Mouse (Mus musculus): ENCODE measurements around the gene Vav2. TPM values are rescaled to one million over a fixed set of nuclear protein-coding genes. Genes with fewer than 3 reads are reported as not detected.
A peak's percentile ranks its signal among the peaks of the same experiment; 100 is the strongest.

Vav2 gene
- total RNA-seq (2014; fragmentation: Nextera tagmentation) (6.3 and 14.9 TPM in 2 replicates), total RNA-seq (2017) (6.9 and 7.2 TPM in 2 replicates)

DNA sequence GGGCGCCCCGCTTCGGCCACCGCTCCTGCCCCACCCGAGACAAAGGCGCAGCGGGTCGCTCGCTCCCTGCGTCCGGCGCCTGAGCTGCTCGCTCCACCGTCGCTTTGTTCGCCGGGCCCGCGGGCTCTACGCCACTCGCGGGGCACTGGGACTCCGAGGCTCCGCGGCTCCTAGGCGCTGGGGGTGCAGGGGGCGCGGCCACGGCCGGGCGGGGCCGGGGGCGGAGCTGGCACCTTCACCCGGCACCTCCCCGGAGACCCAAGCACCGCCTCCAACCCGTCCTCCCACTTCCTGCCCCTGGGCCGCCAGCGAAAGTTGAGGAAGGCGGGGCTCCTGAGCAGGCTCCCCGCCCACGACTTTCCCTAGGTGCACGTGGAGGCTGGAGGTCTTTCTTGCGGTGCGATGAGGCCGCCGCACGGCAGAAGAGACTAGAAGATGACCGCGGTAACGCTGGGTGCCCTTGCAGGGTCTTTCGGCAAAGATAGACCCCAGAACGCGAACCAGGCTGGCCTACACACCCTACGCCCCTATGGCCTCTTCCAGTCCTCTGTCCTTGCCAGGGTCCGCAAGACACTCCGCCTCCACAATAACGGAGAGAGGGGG lies at the start of gene Vav2:
Vav2 (minus strand) TSS at position 179 of the 603 bp plus-strand sequence.
- peak; percentile 90 for ATAC-seq (replicated peaks; ENCODE audit: poor library complexity, severe bottlenecking)

- ATAC-seq (replicated peaks; ENCODE audit: poor library complexity, severe bottlenecking): peak; percentile 73
These were observed 48.9 kb upstream of the Vav2 start for GRCm38 (mm10) chr2:27475495-27476302.

DNA sequence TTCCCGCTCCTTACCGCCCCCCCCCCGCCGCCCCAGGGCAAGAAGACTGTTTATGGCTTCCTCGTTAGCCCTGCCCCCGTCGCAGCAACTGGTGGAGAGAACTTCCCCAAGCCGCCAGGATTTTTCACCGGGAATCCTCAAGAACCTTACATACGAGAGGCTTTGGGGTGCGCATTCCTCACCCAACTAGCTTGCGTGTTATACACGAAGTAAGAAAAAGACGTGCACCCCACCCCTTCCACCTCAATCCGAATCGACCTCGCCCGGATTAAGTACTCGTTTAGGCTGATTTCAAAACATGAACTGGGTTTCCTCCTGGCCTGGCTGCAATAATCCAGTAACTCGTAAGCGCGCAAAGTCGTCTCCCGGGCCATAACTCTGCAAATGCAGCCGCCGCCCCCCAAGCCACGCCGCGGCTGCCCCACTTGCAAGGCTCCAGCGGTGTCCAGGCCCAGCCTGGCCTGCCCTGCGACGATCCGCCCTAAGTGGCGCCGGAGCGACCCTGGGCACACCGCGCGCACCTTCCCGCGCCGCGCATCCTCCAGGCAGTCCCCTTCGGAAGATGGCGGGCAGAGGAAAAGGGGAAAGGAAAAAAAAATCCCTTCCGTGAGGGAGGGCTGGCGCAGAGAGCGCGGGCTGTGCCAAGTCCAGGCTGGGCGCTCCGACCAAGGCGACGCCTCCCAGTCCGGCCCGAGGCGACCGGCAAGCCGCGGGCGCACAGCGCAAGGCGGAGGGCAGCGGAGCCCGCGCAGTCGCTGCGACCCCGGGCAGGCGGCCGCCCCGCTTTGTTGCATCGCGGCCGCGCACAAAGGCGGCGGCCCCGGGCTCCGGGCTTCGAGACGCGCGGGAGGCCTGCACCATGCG lies 48.0 kb upstream of the Vav2 start:
- ATAC-seq (replicated peaks; ENCODE audit: poor library complexity, severe bottlenecking): peak; percentile 1; the same call in 1 of the 2 replicates

DNA sequence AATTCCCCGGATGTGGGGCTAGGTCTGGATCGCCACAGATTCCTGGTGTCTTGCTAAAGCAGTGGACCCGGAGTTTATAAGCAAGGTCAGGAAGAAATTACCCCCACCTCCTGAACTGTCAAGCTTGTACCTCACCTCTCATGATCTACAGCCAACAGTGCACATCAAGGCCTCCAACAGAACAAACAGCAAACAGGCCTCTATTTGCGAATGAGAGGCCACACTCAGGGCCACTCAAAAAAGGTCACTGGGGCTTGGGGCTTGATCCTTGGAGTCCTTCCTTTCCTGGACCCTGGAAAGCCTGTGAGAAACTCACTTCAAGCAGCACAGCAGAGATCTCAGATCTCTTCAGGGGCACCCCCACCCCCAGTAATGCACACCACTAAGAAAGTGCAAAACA lies 47.1 kb upstream of the Vav2 start:
- ATAC-seq (replicated peaks; ENCODE audit: poor library complexity, severe bottlenecking): no peak

GRCm38 (mm10) chr2:27473061-27473765 lies 46.4 kb upstream of the Vav2 start:
- ATAC-seq (replicated peaks; ENCODE audit: poor library complexity, severe bottlenecking): no peak

DNA sequence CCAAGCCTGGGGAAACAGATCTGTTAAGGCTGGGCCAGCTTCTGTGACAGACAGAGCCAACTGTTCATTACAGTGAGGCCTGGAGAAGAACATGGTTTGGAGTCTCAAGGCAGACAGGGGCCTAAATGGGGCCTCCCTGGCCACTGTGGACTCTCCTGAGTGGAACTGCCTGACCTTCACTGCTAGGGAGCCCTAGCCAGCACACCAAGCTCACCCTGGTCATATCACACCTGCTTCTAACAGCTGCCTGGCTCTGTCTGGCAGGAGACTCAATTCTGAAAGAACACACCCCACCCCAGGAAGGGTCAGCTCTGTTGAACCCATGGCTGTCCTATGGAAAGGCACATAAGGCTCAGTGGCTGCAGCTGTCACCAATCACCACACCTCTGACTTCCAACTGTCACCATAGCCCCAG lies 44.3 kb upstream of the Vav2 start:
- ATAC-seq (replicated peaks; ENCODE audit: poor library complexity, severe bottlenecking): no peak

DNA sequence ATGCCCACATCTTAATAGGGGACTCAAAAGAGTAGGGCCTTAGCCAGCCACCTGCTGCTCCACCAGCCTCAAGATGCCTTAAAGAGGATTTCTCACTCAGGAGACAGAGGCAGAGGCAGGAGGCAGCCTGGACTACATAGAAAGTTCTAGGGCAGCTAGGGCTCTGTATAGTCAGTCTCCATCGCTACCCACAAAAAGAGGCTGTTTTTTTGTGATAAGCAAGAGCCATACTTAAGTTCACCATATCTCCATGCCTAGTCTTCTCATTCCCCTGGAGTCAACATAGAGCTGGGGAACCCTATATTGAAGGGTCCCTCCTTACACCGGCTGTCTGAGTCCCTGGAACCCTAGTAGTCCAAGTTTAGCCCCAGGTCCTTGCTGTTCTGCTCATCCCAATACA lies 43.7 kb upstream of the Vav2 start:
- ATAC-seq (replicated peaks; ENCODE audit: poor library complexity, severe bottlenecking): no peak

- no peak for ATAC-seq (replicated peaks; ENCODE audit: poor library complexity, severe bottlenecking)
These were observed 43.1 kb upstream of the Vav2 start for GRCm38 (mm10) chr2:27469991-27470355.

- peak; percentile 54 for ATAC-seq (replicated peaks; ENCODE audit: poor library complexity, severe bottlenecking)
These were observed 42.6 kb upstream of the Vav2 start for GRCm38 (mm10) chr2:27469292-27469990.

DNA sequence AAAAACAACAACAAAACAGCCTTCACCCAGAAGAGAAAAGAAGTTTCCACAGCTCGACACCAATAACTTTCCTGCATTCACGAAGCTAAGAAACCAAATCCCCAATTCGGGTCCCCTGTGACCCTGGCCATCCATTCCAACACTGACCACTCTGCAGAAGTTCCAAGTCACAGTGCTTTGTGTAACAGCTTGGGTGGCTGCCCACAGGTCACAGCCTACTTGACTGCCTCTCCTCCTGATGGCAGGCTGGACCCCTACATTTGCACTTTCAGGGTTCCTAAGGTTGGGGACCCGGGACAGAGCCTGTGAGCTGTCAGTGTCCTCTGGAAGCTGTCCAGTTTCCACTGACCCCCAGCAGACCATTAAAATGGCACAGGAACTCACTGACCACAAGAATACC lies 36.1 kb upstream of the Vav2 start:
- ATAC-seq (replicated peaks; ENCODE audit: poor library complexity, severe bottlenecking): no peak

DNA sequence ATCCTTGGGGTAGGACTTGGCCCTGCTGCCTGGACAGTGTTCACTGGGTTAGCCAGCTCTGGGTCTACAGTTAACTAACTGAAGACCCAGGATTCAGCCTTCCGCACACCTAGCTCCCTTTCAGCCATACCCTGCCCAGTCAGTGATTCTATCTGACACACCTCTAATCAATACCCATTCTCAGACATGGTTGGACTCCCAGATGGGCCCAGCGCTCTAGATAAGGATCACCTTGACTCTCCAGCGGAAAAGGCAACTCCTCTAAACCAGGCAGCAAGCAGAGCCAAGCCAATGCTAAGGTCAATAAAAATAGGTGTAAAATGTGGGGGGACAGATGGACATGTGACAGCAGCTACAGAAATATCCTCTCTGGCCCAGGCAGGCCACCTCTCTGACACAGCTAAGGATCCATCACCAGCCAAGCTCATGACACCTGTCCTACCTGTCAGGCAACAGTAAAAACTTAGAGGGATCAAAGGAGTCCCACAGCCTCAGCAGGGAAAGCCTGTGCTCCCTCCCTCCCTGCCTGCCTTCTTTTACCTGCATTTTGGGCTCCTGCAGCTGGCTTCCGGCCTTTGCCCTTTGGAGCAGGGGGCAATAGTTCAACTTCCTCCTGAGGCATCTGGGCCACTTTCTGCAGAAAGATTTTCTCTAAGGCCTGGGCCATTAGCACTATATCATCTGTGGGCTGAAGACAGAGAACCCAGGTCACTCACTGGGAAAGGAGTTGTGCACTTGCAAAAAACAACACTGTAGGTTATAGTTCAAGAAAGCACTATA lies 35.2 kb upstream of the Vav2 start:
- ATAC-seq (replicated peaks; ENCODE audit: poor library complexity, severe bottlenecking): no peak

DNA sequence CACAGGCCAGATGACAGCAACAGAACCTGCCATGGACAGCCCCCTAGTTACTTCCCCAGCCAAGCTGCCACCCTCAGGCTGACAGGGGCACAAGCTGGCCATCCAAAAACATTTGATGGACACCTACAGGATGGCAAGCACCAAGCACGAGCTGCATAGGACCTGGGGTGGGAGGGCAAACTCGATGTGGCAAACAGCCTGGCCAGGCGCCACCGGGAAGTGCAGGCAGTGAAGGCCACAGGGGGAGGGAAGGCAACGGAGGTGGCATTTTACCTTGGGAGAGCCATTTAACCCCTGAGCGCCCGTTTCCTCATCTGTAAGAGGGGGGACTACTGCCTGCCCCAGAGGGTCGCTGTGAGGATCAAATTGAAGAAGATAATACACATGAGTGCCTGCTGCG lies 33.8 kb upstream of the Vav2 start:
- ATAC-seq (replicated peaks; ENCODE audit: poor library complexity, severe bottlenecking): no peak

GRCm38 (mm10) chr2:27460163-27460562 lies 33.3 kb upstream of the Vav2 start:
- no peak for ATAC-seq (replicated peaks; ENCODE audit: poor library complexity, severe bottlenecking)

- no peak for ATAC-seq (replicated peaks; ENCODE audit: poor library complexity, severe bottlenecking)
These were observed 32.9 kb upstream of the Vav2 start for GRCm38 (mm10) chr2:27459735-27460134.

DNA sequence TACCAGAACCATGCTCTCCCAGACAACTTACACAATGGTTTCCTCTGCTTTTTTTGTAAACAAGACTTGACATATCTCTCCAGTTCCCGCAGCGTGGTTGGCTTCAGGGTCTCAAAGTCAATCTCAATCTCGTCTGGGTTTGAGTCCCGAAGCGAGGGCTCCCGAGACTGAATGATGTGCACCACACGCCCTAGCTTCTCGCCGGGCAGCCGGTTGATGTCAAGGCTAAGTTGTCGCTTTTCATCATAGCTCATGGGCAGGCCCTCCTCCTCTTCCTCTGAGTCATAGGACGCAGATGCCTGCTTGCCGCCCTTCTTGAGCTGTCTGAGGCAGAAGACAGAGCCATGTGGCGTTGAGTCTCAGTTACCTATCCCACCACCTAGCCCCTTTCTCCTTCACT lies 23.4 kb upstream of the Vav2 start:
- ATAC-seq (replicated peaks; ENCODE audit: poor library complexity, severe bottlenecking): no peak

DNA sequence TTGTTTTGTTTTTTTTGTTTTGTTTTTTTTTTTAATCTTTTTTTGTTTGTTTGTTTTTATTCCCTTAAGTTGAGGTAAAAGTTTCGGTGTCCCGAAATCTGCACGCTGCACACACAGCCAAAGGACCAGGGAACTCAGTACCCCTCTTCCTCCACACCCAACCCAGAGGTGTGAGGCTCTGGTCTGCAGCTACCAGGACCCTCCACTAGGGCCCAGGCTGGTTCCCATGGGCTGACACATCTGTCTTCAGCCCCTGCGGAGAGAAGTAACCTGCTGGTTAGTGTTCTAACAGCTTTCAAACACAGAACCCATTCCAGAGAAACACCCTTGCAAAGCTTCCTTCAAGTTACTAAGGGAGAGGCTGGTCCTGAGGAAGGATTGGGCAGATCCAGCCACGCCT lies 20.9 kb upstream of the Vav2 start:
- ATAC-seq (replicated peaks; ENCODE audit: poor library complexity, severe bottlenecking): peak; percentile 47

DNA sequence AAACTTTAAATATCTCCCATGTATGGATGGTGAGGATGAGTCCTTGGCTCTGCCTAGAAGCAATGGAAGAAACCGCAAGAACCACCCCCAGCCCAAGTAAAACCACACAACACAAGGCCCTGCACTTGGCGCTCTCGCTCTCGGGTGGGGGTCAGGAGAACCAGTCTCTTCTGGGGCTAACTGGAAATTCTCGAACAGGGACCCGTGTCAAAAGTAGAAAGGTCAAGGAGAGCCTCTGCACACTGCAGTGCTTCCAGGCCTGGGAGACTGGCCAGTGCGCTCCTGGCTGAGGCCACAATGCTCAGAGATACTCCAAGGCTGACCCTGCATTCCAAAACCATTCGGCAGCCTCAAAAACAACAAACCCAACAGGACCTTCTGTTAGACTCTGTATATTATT lies 20.0 kb upstream of the Vav2 start:
- ATAC-seq (replicated peaks; ENCODE audit: poor library complexity, severe bottlenecking): no peak

- no peak for ATAC-seq (replicated peaks; ENCODE audit: poor library complexity, severe bottlenecking)
These were observed 19.1 kb upstream of the Vav2 start for GRCm38 (mm10) chr2:27445910-27446309.

DNA sequence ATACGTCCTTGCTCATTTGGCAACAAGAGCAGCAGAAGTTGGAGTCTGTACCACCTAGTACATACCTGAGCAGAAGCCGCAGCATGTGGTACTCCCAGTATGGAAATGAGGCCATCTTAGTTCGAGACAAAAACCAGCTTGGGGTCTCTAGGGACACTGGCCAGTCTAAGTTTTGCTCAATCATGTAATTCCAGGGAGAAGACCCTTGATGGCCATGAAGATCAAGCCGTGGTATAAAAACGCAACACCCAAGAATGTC lies 16.5 kb upstream of the Vav2 start:
- no peak for ATAC-seq (replicated peaks; ENCODE audit: poor library complexity, severe bottlenecking)

All from granulocyte monocyte progenitor cell, adult 5-6 weeks (primary cell).